Mouse (Mus musculus) bone marrow macrophage, adult 2 months (primary cell): Measurements from ENCODE around the gene Mrpl27.

Source experiments
- CTCF ChIP-seq: IDR thresholded peaks from 2 replicates; pipeline ENCODE4 v1.5.1; 2012; ENCODE audit warnings: low read depth, mild to moderate bottlenecking, low read length, moderate library complexity
- POLR2A ChIP-seq: IDR thresholded peaks from 2 replicates; pipeline ENCODE4 v1.6.1; 2012; ENCODE audit warnings: mild to moderate bottlenecking, low read depth, low read length, borderline replicate concordance

DNA sequence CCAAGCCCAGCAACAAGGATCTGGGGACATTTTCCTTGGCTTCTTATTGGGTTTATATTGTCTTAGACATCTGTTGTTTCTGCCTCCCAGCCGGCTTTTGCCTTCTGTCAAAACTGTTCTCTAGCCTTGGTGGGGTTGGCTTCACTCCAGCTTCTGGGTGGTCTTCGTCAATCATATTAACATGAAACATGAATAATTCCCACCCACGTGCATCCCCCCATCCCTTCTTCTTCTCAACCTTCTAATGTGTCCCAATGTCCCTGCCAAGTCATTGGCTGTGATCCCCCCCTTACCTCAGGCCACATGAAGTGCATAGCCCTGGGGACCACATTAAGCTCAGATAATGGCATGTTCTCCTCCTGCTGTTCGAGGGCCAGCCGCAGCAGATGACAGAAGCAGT lies 50.9 kb downstream of the Mrpl27 start, which contains the start of gene Gm11541:
- TF ChIP-seq CTCF (no peak), POLR2A (no peak)
